Mouse (Mus musculus) hindbrain, postnatal 0 days (tissue): ENCODE data around the gene Bcl2l13. TPM values are rescaled to one million over a fixed set of nuclear protein-coding genes. Genes with fewer than 3 reads are reported as not detected.

Experiments used
- ATAC-seq: fragments of 200-750 bp; cut with Nextera tagmentation; 2 replicates; pipeline ENCODE4 v1.8.0; 2017; ENCODE audit warnings: mild to moderate bottlenecking, moderate TSS enrichment, moderate library complexity
- DNase-seq: peaks from one replicate; pipeline ENCODE4 v3.0.0-alpha.2; 2015; ENCODE audit warnings: low spot score
- H3K27ac ChIP-seq: fragments of 300-500 bp; sonication (generic); 2 replicates; pipeline ENCODE4 v1.5.1; 2014; ENCODE audit warnings: mild to moderate bottlenecking
- H3K27me3 ChIP-seq: fragments of 300-500 bp; sonication (generic); 2 replicates; pipeline ENCODE4 v1.6.1; 2014; ENCODE audit warnings: low read length, mixed read lengths; ENCODE audit not compliant: insufficient read depth
- H3K36me3 ChIP-seq: fragments of 300-500 bp; sonication (generic); 2 replicates; pipeline ENCODE4 v1.6.1; 2014; ENCODE audit warnings: low read length, mixed read lengths; ENCODE audit not compliant: insufficient read depth
- H3K4me1 ChIP-seq: fragments of 300-500 bp; sonication (generic); 2 replicates; pipeline ENCODE4 v1.6.1; 2014; ENCODE audit warnings: antibody characterized with exemption, low read length, mixed read lengths; ENCODE audit not compliant: insufficient read depth
- H3K4me2 ChIP-seq: fragments of 300-500 bp; sonication (generic); 2 replicates; pipeline ENCODE4 v1.6.1; 2014; ENCODE audit warnings: low read depth, mild to moderate bottlenecking, low read length, moderate library complexity, mixed read lengths
- H3K4me3 ChIP-seq: fragments of 300-500 bp; sonication (generic); 2 replicates; pipeline ENCODE4 v1.5.1; 2014; ENCODE audit warnings: low read length
- H3K9ac ChIP-seq: fragments of 300-500 bp; sonication (generic); replicated peaks from 2 replicates; pipeline ENCODE4 v1.6.1; 2014; ENCODE audit warnings: mild to moderate bottlenecking, low read length, moderate library complexity, mixed read lengths
- H3K9me3 ChIP-seq: fragments of 300-500 bp; sonication (generic); 2 replicates; pipeline ENCODE4 v1.6.1; 2016; ENCODE audit warnings: low read length, mixed read lengths
- CTCF ChIP-seq: IDR thresholded peaks from 2 replicates; pipeline ENCODE4 v1.5.1; 2016; ENCODE audit warnings: antibody characterized with exemption, control low read depth, low read depth
- WGBS: fragments of 180-500 bp; shearing (Covaris S2); extraction: QIAGEN DNeasy Blood & Tissue Kit; methylation state at CpG from one replicate; pipeline ENCODE4 v1.1.7; 2014; 5-methylcytosine and 5-hydroxymethylcytosine counted together
- polyA plus RNA-seq: library from polyadenylated mRNA; unstranded; fragments of >200 nt; fragmentation: Nextera tagmentation; extraction: Ambion mirVana; gene quantifications from 2 replicates; pipeline ENCODE4 v1.2.1, GENCODE M21; 2015
- total RNA-seq: library from RNA; depleted of rRNA; stranded (reverse); fragments of >200 nt; gene quantifications from 2 replicates; pipeline ENCODE4 v1.2.3, GENCODE M21; 2014

The Bcl2l13 gene
- total and polyA plus RNA-seq, 2 experiments from 2014 or later: 25.5 to 177 TPM

DNA sequence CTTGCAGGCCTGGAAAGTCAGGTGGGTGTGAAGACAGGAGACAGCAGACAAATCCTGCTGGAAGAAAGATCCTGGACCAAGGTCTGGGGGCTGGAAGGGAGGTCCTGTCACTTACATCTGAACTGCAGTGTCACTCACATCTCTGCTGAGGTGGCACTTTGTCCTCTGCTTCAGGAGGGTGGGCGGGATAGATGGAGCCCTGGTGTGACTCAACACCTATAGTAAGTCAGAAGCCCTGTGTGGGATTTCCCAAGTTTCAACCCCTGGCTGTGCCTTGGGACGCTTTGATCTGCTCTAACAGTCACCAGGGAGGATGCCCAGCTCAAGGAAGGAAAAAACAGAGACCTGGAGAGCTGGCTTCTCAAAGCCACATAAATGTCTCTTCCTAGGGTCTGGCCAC, 90.9 kb downstream of the Bcl2l13 start:
- H3K4me1 ChIP-seq: no peaks in the 10 kb centered on the region
- H3K36me3 ChIP-seq: no peaks in the 10 kb centered on the region
- H3K9me3 ChIP-seq: no peaks in the 10 kb centered on the region
- no peak overlapping the region for H3K4me3 ChIP-seq
- TF ChIP-seq CTCF: no peak
- ATAC-seq (no peak), DNase-seq (no peak)
- no peak overlapping the region for H3K27ac ChIP-seq
- H3K27me3 ChIP-seq: no peaks in the 10 kb centered on the region
- 52% methylated on average over 2 of the region's 2 CpGs for WGBS
- H3K9ac ChIP-seq: no peak overlapping the region
- no peak overlapping the region for H3K4me2 ChIP-seq

DNA sequence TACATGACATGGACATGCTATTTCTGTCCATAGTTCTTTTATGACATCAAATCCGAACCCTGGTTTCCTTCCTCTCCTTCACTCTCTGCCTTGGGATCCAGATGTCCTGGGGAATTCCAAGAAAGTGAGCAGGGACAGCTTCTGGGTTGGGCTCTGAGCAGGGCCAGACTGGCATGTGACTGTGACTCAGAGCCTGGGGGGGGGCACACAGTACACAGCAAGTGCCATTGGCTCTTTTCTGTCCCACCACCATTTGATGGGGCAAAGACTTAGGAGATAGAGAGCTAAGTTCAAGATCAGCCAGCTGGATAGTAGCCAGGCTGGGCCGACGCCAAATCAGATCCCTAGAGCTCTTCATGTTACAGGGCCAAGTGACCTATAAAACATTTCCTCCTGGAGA, 91.8 kb downstream of the Bcl2l13 start:
- WGBS: 53% methylated on average over 3 of the region's 3 CpGs

DNA sequence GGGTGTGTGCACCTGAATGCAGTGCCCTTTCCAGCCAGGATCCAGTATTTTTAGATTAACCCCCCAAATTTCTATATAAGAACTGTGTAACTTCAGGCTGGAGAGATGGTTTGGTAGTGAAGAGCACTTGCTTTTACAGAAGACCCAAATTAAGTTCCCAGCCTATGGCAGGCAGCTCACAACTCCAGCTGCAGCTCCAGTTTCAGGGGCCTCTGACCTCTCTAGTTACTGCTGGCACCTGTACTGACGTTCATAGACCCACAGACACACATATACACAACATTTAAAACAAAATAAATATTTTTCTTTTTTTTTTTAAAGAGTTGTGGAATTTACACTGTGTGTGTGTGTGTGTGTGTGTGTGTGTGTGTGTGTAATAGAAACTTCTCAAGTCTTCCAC, 93.4 kb downstream of the Bcl2l13 start:
- Histone ChIP-seq H3K36me3 (peaks cover 14% of the 10 kb centered on the region), H3K4me1 (no peaks in the 10 kb centered on the region), H3K27ac (no peak overlapping the region), H3K4me2 (no peak overlapping the region), H3K9ac (no peak overlapping the region), H3K9me3 (no peaks in the 10 kb centered on the region), H3K27me3 (no peaks in the 10 kb centered on the region), H3K4me3 (no peak overlapping the region)
- TF ChIP-seq CTCF: no peak
- DNase-seq (no peak), ATAC-seq (no peak)
- 84% methylated on average over 1 of the region's 1 CpGs for WGBS

More for the DNA sequence above, 91.8 kb downstream of the Bcl2l13 start:
- Histone ChIP-seq H3K9ac (no peak overlapping the region), H3K4me1 (no peaks in the 10 kb centered on the region), H3K27ac (no peak overlapping the region), H3K4me2 (no peak overlapping the region), H3K27me3 (no peaks in the 10 kb centered on the region), H3K9me3 (no peaks in the 10 kb centered on the region), H3K4me3 (no peak overlapping the region), H3K36me3 (peaks cover 4% of the 10 kb centered on the region; the same call in 1 of the 2 replicates)
- DNase-seq: peak; percentile 12
- ATAC-seq: peak; percentile 33; the same call in 1 of the 2 replicates
- no peak for TF ChIP-seq CTCF

DNA sequence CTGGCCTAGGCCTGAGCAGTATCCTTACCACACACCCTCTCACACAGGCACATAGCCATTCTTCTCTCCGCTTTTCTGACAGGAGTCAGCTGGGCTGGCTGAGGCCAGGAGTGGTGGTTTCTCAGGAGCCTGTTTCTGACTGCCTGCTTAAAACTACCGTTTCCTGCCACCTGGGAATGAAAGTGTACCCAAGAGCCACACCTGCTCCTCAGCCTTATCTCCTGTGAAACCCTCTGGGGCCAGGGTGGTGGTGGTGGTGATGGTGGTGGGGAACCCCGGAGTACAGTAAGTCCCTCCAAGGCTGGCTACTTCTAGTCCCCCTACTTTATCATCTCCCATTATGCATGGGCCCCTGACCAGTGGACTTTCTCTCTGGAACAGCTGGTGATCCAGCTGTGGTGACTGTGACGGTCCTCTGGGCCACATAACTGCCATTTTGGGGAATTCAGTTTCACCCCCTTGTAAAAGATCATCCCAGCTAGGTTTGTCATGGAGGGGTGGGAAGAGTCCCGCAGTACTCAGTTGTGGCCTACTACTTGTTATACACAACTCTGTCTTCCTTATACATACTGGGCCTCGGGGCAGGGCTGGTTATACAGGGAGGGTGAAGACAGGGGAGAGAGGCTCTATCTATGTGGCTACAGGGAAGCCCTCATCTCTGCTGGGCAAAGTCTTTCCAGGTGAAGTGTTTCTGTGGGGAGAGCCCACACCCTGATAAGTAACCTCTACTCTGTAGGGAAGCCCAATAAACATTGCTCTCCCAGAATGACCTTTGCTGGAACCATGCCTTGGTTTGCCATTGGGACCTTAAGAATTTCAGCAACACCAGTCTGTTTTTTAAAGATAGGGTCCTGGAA, 94.7 kb downstream of the Bcl2l13 start:
- H3K9me3 ChIP-seq: no peaks in the 10 kb centered on the region
- H3K27ac ChIP-seq: no peak overlapping the region
- H3K4me2 ChIP-seq: no peak overlapping the region
- no peak for DNase-seq
- 86% methylated on average over 6 of the region's 6 CpGs for WGBS
- H3K27me3 ChIP-seq: no peaks in the 10 kb centered on the region
- TF ChIP-seq CTCF: no peak
- H3K4me1 ChIP-seq: no peaks in the 10 kb centered on the region
- no peak overlapping the region for H3K9ac ChIP-seq
- ATAC-seq: no peak
- H3K36me3 ChIP-seq: peaks cover 20% of the 10 kb centered on the region
- H3K4me3 ChIP-seq: no peak overlapping the region

DNA sequence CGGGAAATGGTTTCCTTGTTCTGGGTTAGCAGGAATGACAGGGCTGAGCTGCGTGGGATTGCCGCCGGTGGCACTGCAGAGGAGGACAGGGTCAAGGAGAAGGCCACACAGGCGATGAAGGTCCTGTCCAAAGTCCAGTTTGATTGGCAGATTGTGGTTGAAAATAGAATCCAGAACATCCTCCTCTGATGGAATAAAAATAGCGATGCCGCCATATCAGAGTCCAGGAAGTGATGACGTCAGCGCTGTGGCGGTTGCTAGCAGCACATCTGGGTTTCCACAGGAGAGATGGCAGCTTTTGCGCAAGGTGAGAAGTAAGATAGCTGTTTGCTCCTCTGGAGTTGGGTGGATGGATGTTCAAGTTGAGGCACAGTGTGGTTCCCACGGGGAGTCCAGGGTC, 96.6 kb downstream of the Bcl2l13 start:
- Histone ChIP-seq H3K9ac (no peak overlapping the region), H3K4me3 (no peak overlapping the region), H3K4me2 (no peak overlapping the region), H3K36me3 (peaks cover 20% of the 10 kb centered on the region), H3K27me3 (no peaks in the 10 kb centered on the region), H3K9me3 (no peaks in the 10 kb centered on the region), H3K4me1 (no peaks in the 10 kb centered on the region), H3K27ac (no peak overlapping the region)
- no peak for DNase-seq
- 93% methylated on average over 12 of the region's 12 CpGs for WGBS
- no peak for ATAC-seq
- no peak for TF ChIP-seq CTCF

DNA sequence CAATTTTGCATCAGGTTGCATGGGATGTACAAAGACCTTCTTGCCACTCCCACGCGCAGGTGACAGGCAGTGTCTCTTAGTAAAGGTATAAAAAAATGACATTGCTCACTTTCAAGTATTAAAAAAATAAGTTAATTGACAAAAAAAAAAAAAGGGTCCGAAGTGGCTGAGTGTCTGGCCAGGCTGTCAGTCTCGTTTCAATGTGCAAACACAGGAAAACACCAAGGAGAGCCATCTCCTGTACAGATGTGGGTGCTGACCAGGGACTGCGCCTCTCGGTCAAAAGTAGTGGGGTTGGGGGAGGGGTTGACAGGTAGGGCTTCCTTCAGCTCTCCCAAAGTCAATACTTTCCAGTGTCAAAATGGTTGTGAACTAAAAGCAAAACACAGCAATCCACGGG, 97.7 kb downstream of the Bcl2l13 start:
- Histone ChIP-seq H3K4me3 (no peak overlapping the region), H3K9me3 (no peaks in the 10 kb centered on the region), H3K4me1 (no peaks in the 10 kb centered on the region), H3K4me2 (no peak overlapping the region), H3K36me3 (peaks cover 20% of the 10 kb centered on the region), H3K9ac (no peak overlapping the region), H3K27me3 (no peaks in the 10 kb centered on the region), H3K27ac (no peak overlapping the region)
- 94% methylated on average over 7 of the region's 7 CpGs for WGBS
- no peak for DNase-seq
- no peak for TF ChIP-seq CTCF
- ATAC-seq: no peak

DNA sequence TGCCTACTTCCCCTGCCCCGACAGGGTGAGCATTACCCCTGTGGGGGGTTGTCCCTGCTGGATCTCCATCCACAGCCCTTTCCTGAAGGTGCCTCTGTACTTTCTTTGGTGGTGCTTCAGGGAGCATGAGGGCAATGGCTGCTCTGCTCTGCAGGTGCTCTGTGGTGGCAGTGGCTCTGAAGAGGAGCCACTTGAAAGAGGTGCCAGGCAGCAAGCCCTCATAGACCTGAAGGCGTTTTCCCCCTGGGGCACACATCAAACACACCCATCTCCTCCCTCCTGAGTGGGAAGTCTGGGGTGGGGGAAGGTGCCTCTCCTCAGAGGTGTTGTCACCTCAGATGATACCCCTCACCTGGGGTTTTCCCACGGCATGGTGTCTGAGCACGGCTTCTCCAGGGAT, 98.2 kb downstream of the Bcl2l13 start:
- H3K36me3 ChIP-seq: peaks cover 20% of the 10 kb centered on the region
- no peak for ATAC-seq
- no peaks in the 10 kb centered on the region for H3K9me3 ChIP-seq
- TF ChIP-seq CTCF: no peak
- H3K4me1 ChIP-seq: no peaks in the 10 kb centered on the region
- no peak overlapping the region for H3K27ac ChIP-seq
- WGBS: 73% methylated on average over 4 of the region's 4 CpGs
- H3K4me2 ChIP-seq: no peak overlapping the region
- H3K9ac ChIP-seq: no peak overlapping the region
- DNase-seq: no peak
- H3K4me3 ChIP-seq: no peak overlapping the region
- no peaks in the 10 kb centered on the region for H3K27me3 ChIP-seq
